Mouse (Mus musculus) liver, embryonic 13.5 days (tissue): ENCODE data around the gene Cdk2ap1. TPM values are rescaled to one million over a fixed set of nuclear protein-coding genes. Genes with fewer than 3 reads are reported as not detected.
A peak's percentile ranks its signal among the peaks of the same experiment; 100 is the strongest.
"Not testable (repeated sequence)": the region's sequence is repeated elsewhere in the genome, so short reads cannot be mapped to it uniquely, and the experiment has no call there.

Source experiments
- ATAC-seq: fragments of 200-750 bp; cut with Nextera tagmentation; 2 replicates; pipeline ENCODE4 v1.8.0; 2017; ENCODE audit warnings: low read depth, mild to moderate bottlenecking, moderate number of reproducible peaks, moderate library complexity
- DNase-seq: peaks from one replicate; pipeline ENCODE4 v3.0.0; 2022
- H3K27ac ChIP-seq: fragments of 300-500 bp; sonication (generic); 2 replicates; pipeline ENCODE4 v1.5.1; 2015; ENCODE audit warnings: moderate library complexity, mild to moderate bottlenecking, inconsistent platforms
- H3K27me3 ChIP-seq: fragments of 300-500 bp; sonication (generic); 2 replicates; pipeline ENCODE4 v1.6.1; 2015; ENCODE audit warnings: mild to moderate bottlenecking, inconsistent platforms
- H3K36me3 ChIP-seq: fragments of 300-500 bp; sonication (generic); 2 replicates; pipeline ENCODE4 v1.6.1; 2015; ENCODE audit warnings: mild to moderate bottlenecking, inconsistent platforms
- H3K4me1 ChIP-seq: fragments of 300-500 bp; sonication (generic); replicated peaks from 2 replicates; pipeline ENCODE4 v1.6.1; 2015; ENCODE audit warnings: inconsistent platforms
- H3K4me2 ChIP-seq: fragments of 300-500 bp; sonication (generic); 2 replicates; pipeline ENCODE4 v1.6.1; 2015; ENCODE audit warnings: inconsistent platforms, mild to moderate bottlenecking, moderate library complexity
- H3K4me3 ChIP-seq: fragments of 300-500 bp; sonication (generic); replicated peaks from 2 replicates; pipeline ENCODE4 v1.5.1; 2015; ENCODE audit warnings: mild to moderate bottlenecking, inconsistent platforms
- H3K9ac ChIP-seq: fragments of 300-500 bp; sonication (generic); 2 replicates; pipeline ENCODE4 v1.6.1; 2015; ENCODE audit warnings: mild to moderate bottlenecking, inconsistent platforms
- H3K9me3 ChIP-seq: fragments of 300-500 bp; sonication (generic); replicated peaks from 2 replicates; pipeline ENCODE4 v1.6.1; 2016; ENCODE audit warnings: inconsistent platforms
- WGBS: fragments of 180-500 bp; shearing (Covaris S2); methylation state at CpG from one replicate; pipeline ENCODE4 v1.1.7; 2015; ENCODE audit not compliant: insufficient replicate concordance; 5-methylcytosine and 5-hydroxymethylcytosine counted together
- polyA plus RNA-seq: library from polyadenylated mRNA; unstranded; fragments of >200 nt; fragmentation: Nextera tagmentation; extraction: Ambion mirVana; gene quantifications from 2 replicates; pipeline ENCODE4 v1.2.1, GENCODE M21; 2015

The Cdk2ap1 gene
- 15.2 and 17.1 TPM in 2 replicates for polyA plus RNA-seq

DNA sequence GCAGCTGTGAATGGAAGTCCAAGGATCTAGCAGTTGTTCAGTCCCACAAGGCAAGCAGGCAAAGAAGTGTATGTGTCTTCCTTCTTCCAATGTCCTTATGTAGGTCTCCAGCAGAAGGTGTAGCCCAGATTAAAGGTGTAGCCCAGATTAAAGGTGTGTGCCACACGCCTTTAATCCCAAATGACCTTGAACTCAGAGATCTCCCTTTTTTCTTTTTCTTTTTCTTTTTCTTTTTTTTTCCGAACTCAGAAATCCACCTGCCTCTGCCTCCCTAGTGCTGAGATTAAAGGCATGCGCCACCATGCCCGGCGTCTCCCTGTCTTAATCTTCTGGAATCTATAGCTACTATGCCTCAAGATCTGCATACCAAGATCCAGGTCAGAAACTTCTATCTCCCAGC lies at the start of gene Cdk2ap1:
Cdk2ap1 (minus strand) TSS at position 101 of the 400 bp plus-strand sequence.
- H3K4me2 ChIP-seq, DNase-seq, H3K9me3 ChIP-seq, ATAC-seq, H3K4me3 ChIP-seq, H3K36me3 ChIP-seq, H3K4me1 ChIP-seq, H3K9ac ChIP-seq, H3K27ac ChIP-seq, H3K27me3 ChIP-seq: not testable (repeated sequence)
- 80% methylated on average over 5 of the region's 5 CpGs for WGBS

GRCm38 (mm10) chr5:124412163-124412562 lies 49.3 kb upstream of the Cdk2ap1 start:
- H3K9ac ChIP-seq = peak overlapping the region; percentile 29; the same call in 1 of the 2 replicates
- H3K36me3 ChIP-seq = peaks cover 53% of the 10 kb centered on the region
- ATAC-seq = peak; percentile 71

GRCm38 (mm10) chr5:124410808-124411207 lies 47.9 kb upstream of the Cdk2ap1 start:
- ATAC-seq (no peak), DNase-seq (no peak)
- peaks cover 13% of the 10 kb centered on the region for H3K4me1 ChIP-seq
- no peaks in the 10 kb centered on the region for H3K27me3 ChIP-seq
- no peak overlapping the region for H3K4me3 ChIP-seq
- 63% methylated on average over 3 of the region's 3 CpGs for WGBS
- H3K9me3 ChIP-seq = no peaks in the 10 kb centered on the region
- peaks cover 64% of the 10 kb centered on the region for H3K36me3 ChIP-seq
- H3K4me2 ChIP-seq = no peak overlapping the region
- H3K9ac ChIP-seq = no peak overlapping the region
- H3K27ac ChIP-seq = no peak overlapping the region

More at GRCm38 (mm10) chr5:124412163-124412562, 49.3 kb upstream of the Cdk2ap1 start:
- Histone ChIP-seq H3K27ac (peak overlapping the region; percentile 29; the same call in 1 of the 2 replicates), H3K4me2 (no peak overlapping the region), H3K4me1 (peaks cover 13% of the 10 kb centered on the region), H3K9me3 (no peaks in the 10 kb centered on the region), H3K4me3 (no peak overlapping the region), H3K27me3 (no peaks in the 10 kb centered on the region)
- 32% methylated on average over 5 of the region's 5 CpGs for WGBS
- DNase-seq = no peak

- H3K9ac ChIP-seq = no peak overlapping the region
- no peak for ATAC-seq
- H3K27ac ChIP-seq = no peak overlapping the region
- no peaks in the 10 kb centered on the region for H3K27me3 ChIP-seq
- no peaks in the 10 kb centered on the region for H3K4me1 ChIP-seq
- no peak overlapping the region for H3K4me2 ChIP-seq
- H3K4me3 ChIP-seq = no peak overlapping the region
- no peak for DNase-seq
- WGBS = 44% methylated on average over 7 of the region's 7 CpGs
- peaks cover 87% of the 10 kb centered on the region for H3K36me3 ChIP-seq
- no peaks in the 10 kb centered on the region for H3K9me3 ChIP-seq
These were observed 30.8 kb upstream of the Cdk2ap1 start for GRCm38 (mm10) chr5:124393726-124394125.

DNA sequence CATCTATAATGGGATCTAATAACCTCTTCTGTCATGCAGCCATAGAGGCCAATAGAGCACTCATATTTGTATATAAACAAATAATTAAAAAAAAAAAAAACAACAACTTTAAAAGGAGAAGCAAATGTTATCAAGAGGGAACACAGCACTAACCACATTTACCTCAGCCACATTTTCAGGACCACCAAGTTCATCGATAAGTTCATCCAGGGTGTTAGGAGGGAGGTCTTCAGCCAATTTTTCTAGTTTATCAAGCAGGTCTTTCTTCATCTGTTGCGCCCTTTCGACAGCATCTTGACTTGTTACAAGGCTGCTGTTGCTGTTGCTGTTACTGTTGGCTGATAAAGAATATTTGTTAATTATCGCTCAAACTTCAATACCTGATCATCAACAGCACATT lies 29.5 kb upstream of the Cdk2ap1 start:
- Histone ChIP-seq H3K27ac (no peak overlapping the region), H3K4me3 (no peak overlapping the region), H3K27me3 (no peaks in the 10 kb centered on the region), H3K4me1 (no peaks in the 10 kb centered on the region), H3K9ac (no peak overlapping the region), H3K36me3 (peaks cover 88% of the 10 kb centered on the region), H3K4me2 (no peak overlapping the region), H3K9me3 (no peaks in the 10 kb centered on the region)
- ATAC-seq = no peak
- no peak for DNase-seq
- 87% methylated on average over 4 of the region's 4 CpGs for WGBS

GRCm38 (mm10) chr5:124387932-124388331 lies 25.1 kb upstream of the Cdk2ap1 start:
- no peak overlapping the region for H3K27ac ChIP-seq
- H3K36me3 ChIP-seq = peaks cover 91% of the 10 kb centered on the region

GRCm38 (mm10) chr5:124380121-124380520 lies 17.2 kb upstream of the Cdk2ap1 start:
- Histone ChIP-seq H3K9me3 (no peaks in the 10 kb centered on the region), H3K4me1 (no peaks in the 10 kb centered on the region), H3K9ac (no peak overlapping the region), H3K4me3 (no peak overlapping the region), H3K36me3 (peaks cover 89% of the 10 kb centered on the region), H3K4me2 (no peak overlapping the region), H3K27ac (no peak overlapping the region), H3K27me3 (no peaks in the 10 kb centered on the region)
- 60% methylated on average over 1 of the region's 1 CpGs for WGBS
- ATAC-seq = no peak
- no peak for DNase-seq

More at GRCm38 (mm10) chr5:124387932-124388331, 25.1 kb upstream of the Cdk2ap1 start:
- no peak for DNase-seq
- no peak overlapping the region for H3K4me3 ChIP-seq
- no peaks in the 10 kb centered on the region for H3K4me1 ChIP-seq
- no peaks in the 10 kb centered on the region for H3K9me3 ChIP-seq
- no peaks in the 10 kb centered on the region for H3K27me3 ChIP-seq
- no peak for ATAC-seq
- no peak overlapping the region for H3K9ac ChIP-seq
- no peak overlapping the region for H3K4me2 ChIP-seq
- 73% methylated on average over 5 of the region's 5 CpGs for WGBS

DNA sequence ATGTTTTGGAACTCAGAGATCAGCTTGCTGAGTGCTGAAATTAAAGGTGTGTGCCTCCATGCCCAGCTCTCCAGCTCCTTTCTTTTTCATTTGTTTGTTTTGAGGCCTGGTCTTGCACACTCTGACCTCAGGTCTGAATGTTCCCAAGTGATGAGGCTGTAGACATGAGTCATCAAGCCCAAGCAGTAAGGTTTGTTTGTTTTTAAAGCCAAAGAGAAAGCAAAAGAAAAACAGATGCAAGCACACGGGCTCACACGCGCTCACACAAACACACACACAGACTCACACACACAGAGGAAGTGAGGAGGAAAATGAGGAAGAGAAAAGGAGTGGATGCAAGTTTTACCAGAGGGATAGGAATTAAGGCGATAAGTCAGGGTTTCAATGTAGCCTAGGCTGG lies 14.3 kb upstream of the Cdk2ap1 start:
- no peaks in the 10 kb centered on the region for H3K4me1 ChIP-seq
- H3K36me3 ChIP-seq = peaks cover 86% of the 10 kb centered on the region
- no peaks in the 10 kb centered on the region for H3K27me3 ChIP-seq
- no peak overlapping the region for H3K27ac ChIP-seq
- H3K4me2 ChIP-seq = no peak overlapping the region
- H3K4me3 ChIP-seq = no peak overlapping the region
- no peak for DNase-seq
- no peak for ATAC-seq
- H3K9me3 ChIP-seq = no peaks in the 10 kb centered on the region
- no peak overlapping the region for H3K9ac ChIP-seq
- WGBS = 86% methylated on average over 4 of the region's 4 CpGs

- DNase-seq (no peak), ATAC-seq (no peak)
- Histone ChIP-seq H3K4me3 (no peak overlapping the region), H3K4me2 (no peak overlapping the region), H3K9ac (no peak overlapping the region), H3K27ac (no peak overlapping the region), H3K36me3 (peaks cover 87% of the 10 kb centered on the region), H3K27me3 (no peaks in the 10 kb centered on the region), H3K4me1 (no peaks in the 10 kb centered on the region), H3K9me3 (no peaks in the 10 kb centered on the region)
- 72% methylated on average over 1 of the region's 1 CpGs for WGBS
These were observed 13.5 kb upstream of the Cdk2ap1 start for GRCm38 (mm10) chr5:124376401-124376800.

GRCm38 (mm10) chr5:124374298-124374697 lies 11.4 kb upstream of the Cdk2ap1 start:
- Histone ChIP-seq H3K4me1 (no peaks in the 10 kb centered on the region), H3K9ac (no peak overlapping the region), H3K27me3 (no peaks in the 10 kb centered on the region), H3K4me2 (no peak overlapping the region), H3K36me3 (peaks cover 85% of the 10 kb centered on the region), H3K27ac (no peak overlapping the region), H3K4me3 (no peak overlapping the region), H3K9me3 (no peaks in the 10 kb centered on the region)
- 88% methylated on average over 7 of the region's 7 CpGs for WGBS
- no peak for DNase-seq
- ATAC-seq = no peak

DNA sequence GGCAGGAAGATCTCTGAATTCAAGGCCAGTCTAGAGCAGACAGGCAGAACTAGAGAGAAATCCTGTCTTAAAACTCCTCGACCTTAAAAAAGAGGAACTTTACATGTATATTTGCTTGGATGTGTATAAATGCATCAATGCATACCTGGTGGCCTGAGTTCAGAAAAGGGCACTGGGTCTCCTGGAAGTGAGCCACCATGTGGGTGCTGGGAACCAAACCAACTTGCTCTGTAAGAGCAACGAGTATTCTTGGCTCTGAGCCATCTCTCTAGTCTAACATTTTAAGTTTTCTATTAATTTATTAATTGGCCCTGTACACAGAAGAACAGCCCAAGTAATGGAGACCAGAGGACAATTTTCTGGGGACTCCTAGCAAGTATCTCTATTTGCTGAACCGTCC lies 3.8 kb upstream of the Cdk2ap1 start:
- peaks cover 33% of the 10 kb centered on the region for H3K36me3 ChIP-seq
- no peak for ATAC-seq
- DNase-seq = no peak

GRCm38 (mm10) chr5:124365754-124366153 lies 2.9 kb upstream of the Cdk2ap1 start:
- H3K4me3 ChIP-seq = no peak overlapping the region
- no peaks in the 10 kb centered on the region for H3K27me3 ChIP-seq
- no peak overlapping the region for H3K9ac ChIP-seq
- no peak overlapping the region for H3K4me2 ChIP-seq
- no peak overlapping the region for H3K27ac ChIP-seq
- H3K36me3 ChIP-seq = peaks cover 23% of the 10 kb centered on the region
- 88% methylated on average over 2 of the region's 2 CpGs for WGBS
- DNase-seq = no peak
- no peaks in the 10 kb centered on the region for H3K9me3 ChIP-seq
- no peaks in the 10 kb centered on the region for H3K4me1 ChIP-seq
- no peak for ATAC-seq

More for the DNA sequence above, 3.8 kb upstream of the Cdk2ap1 start:
- H3K9ac ChIP-seq = no peak overlapping the region
- WGBS = 61% methylated on average over 3 of the region's 3 CpGs
- no peaks in the 10 kb centered on the region for H3K4me1 ChIP-seq
- H3K27ac ChIP-seq = no peak overlapping the region
- H3K4me2 ChIP-seq = no peak overlapping the region
- no peak overlapping the region for H3K4me3 ChIP-seq
- H3K9me3 ChIP-seq = no peaks in the 10 kb centered on the region
- H3K27me3 ChIP-seq = no peaks in the 10 kb centered on the region
